Mouse (Mus musculus) lung, postnatal 0 days (tissue): ENCODE data around the gene Mgat5b. TPM values are rescaled to one million over a fixed set of nuclear protein-coding genes. Genes with fewer than 3 reads are reported as not detected.

ENCODE experiments used
- ATAC-seq: fragments of 200-750 bp; cut with Nextera tagmentation; 2 replicates; pipeline ENCODE4 v1.8.0; 2017; ENCODE audit warnings: moderate library complexity
- DNase-seq: peaks from one replicate; pipeline ENCODE4 v3.0.0-alpha.2; 2016; ENCODE audit warnings: low spot score
- H3K27ac ChIP-seq: fragments of 300-500 bp; sonication (generic); 2 replicates; pipeline ENCODE4 v1.5.1; 2014; ENCODE audit warnings: antibody characterized with exemption, mild to moderate bottlenecking, low read length, mixed read lengths
- H3K27me3 ChIP-seq: fragments of 300-500 bp; sonication (generic); replicated peaks from 2 replicates; pipeline ENCODE4 v1.6.1; 2014; ENCODE audit warnings: low read length, mixed read lengths; ENCODE audit not compliant: insufficient read depth
- H3K36me3 ChIP-seq: fragments of 300-500 bp; sonication (generic); 2 replicates; pipeline ENCODE4 v1.6.1; 2014; ENCODE audit warnings: low read length, mixed read lengths; ENCODE audit not compliant: insufficient read depth
- H3K4me1 ChIP-seq: fragments of 300-500 bp; sonication (generic); 2 replicates; pipeline ENCODE4 v1.6.1; 2014; ENCODE audit warnings: antibody characterized with exemption, low read depth, low read length, mixed read lengths; ENCODE audit not compliant: insufficient read depth
- H3K4me2 ChIP-seq: fragments of 300-500 bp; sonication (generic); replicated peaks from 2 replicates; pipeline ENCODE4 v1.6.1; 2014; ENCODE audit warnings: low read depth, mild to moderate bottlenecking, low read length, moderate library complexity, mixed read lengths
- H3K4me3 ChIP-seq: fragments of 300-500 bp; sonication (generic); 2 replicates; pipeline ENCODE4 v1.5.1; 2014; ENCODE audit warnings: low read depth, low read length
- H3K9ac ChIP-seq: fragments of 300-500 bp; sonication (generic); replicated peaks from 2 replicates; pipeline ENCODE4 v1.6.1; 2014; ENCODE audit warnings: low read depth, mild to moderate bottlenecking
- H3K9me3 ChIP-seq: fragments of 300-500 bp; sonication (generic); 2 replicates; pipeline ENCODE4 v1.6.1; 2016; ENCODE audit warnings: low read length, mixed read lengths
- CTCF ChIP-seq: IDR thresholded peaks from 2 replicates; pipeline ENCODE4 v1.5.1; 2016; ENCODE audit warnings: antibody characterized with exemption, mild to moderate bottlenecking
- EP300 ChIP-seq: IDR thresholded peaks from 2 replicates; pipeline ENCODE4 v1.6.1; 2016; ENCODE audit warnings: antibody characterized with exemption, mild to moderate bottlenecking, control low read depth
- WGBS: fragments of 180-500 bp; shearing (Covaris S2); extraction: QIAGEN DNeasy Blood & Tissue Kit; methylation state at CpG from one replicate; pipeline ENCODE4 v1.1.7; 2014; 5-methylcytosine and 5-hydroxymethylcytosine counted together
- polyA plus RNA-seq: library from polyadenylated mRNA; unstranded; fragments of >200 nt; fragmentation: Nextera tagmentation; extraction: Ambion mirVana; gene quantifications from 2 replicates; pipeline ENCODE4 v1.2.1, GENCODE M21; 2015

Mgat5b gene
- polyA plus RNA-seq, 1 experiment from 2014 or later: not detected

DNA sequence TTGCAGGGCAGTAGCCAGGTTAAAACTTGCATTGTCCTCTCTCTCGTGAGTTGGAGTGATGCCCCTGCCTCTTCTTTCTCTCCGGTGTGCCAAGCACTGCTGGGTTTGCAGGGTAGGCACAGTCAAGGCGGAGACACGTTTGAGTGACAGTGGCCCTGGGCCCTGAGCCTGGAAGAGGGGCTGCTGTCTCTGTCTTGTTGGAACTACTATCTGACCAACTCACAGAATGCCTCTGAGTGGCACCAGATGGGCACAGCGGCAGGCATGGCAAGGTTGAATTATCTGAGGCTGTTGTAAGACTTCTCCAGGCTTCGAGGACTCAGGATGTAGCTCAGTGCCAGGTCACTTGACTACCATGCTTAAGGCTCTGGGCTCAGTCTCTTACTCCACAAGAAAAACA lies 9.4 kb downstream of the Mgat5b start:
- Histone ChIP-seq H3K9me3 (no peaks in the 10 kb centered on the region), H3K4me1 (no peaks in the 10 kb centered on the region), H3K4me2 (no peak overlapping the region), H3K27me3 (no peaks in the 10 kb centered on the region), H3K36me3 (no peaks in the 10 kb centered on the region), H3K4me3 (no peak overlapping the region), H3K27ac (no peak overlapping the region), H3K9ac (no peak overlapping the region)
- WGBS: 76% methylated on average over 6 of the region's 6 CpGs
- no peak for ATAC-seq
- DNase-seq: no peak
- TF ChIP-seq CTCF: no peak
- TF ChIP-seq EP300: no peak

DNA sequence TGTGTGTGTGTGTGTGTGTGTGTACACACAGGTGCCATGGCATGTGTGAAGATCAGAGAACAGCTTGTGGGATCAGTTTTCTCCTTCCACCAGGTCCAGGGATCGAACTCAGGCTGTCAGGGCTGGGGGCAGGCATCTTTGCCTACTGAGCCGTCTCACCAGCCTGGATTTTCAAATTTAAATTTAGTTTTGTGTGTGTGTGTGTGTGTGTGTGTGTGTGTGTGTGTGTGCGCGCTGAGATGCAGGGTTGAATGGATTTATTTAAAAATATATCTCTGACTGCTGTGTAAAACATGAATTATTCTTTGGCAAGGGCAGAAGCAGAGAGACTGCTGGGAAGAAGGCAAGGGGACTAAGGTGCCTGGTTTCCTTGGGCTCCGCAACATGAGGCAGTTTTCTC lies 16.2 kb downstream of the Mgat5b start:
- Histone ChIP-seq H3K9me3 (no peaks in the 10 kb centered on the region), H3K4me1 (no peaks in the 10 kb centered on the region), H3K4me2 (no peak overlapping the region), H3K27ac (no peak overlapping the region), H3K36me3 (no peaks in the 10 kb centered on the region), H3K27me3 (no peaks in the 10 kb centered on the region), H3K9ac (no peak overlapping the region), H3K4me3 (no peak overlapping the region)
- DNase-seq: no peak
- WGBS: 84% methylated on average over 5 of the region's 5 CpGs
- no peak for ATAC-seq
- no peak for TF ChIP-seq CTCF
- TF ChIP-seq EP300: no peak

DNA sequence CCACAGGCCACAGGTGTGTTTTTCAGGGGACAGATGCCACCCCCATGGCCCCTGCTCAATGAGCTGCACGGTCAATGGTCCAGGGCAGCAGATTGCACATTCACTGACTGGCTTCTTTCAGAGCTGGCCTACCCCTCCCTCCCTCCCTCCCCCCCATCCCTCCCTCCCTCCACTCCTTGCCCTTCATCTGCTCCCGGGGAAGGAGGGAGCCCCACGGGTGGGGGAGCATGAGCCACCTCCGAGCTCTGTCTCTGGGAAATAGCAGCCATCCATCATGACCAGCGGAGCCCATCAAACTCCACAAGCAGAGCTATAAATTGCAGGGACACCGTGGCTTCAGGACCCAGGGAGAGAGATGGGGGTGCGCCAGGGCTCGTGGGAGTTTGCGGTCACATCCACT lies 16.7 kb downstream of the Mgat5b start:
- Histone ChIP-seq H3K36me3 (no peaks in the 10 kb centered on the region), H3K27ac (no peak overlapping the region), H3K4me1 (no peaks in the 10 kb centered on the region), H3K27me3 (no peaks in the 10 kb centered on the region), H3K9ac (no peak overlapping the region), H3K4me2 (no peak overlapping the region), H3K4me3 (no peak overlapping the region), H3K9me3 (no peaks in the 10 kb centered on the region)
- 40% methylated on average over 8 of the region's 9 CpGs for WGBS
- TF ChIP-seq CTCF (no peak), EP300 (no peak)
- ATAC-seq (no peak), DNase-seq (no peak)

DNA sequence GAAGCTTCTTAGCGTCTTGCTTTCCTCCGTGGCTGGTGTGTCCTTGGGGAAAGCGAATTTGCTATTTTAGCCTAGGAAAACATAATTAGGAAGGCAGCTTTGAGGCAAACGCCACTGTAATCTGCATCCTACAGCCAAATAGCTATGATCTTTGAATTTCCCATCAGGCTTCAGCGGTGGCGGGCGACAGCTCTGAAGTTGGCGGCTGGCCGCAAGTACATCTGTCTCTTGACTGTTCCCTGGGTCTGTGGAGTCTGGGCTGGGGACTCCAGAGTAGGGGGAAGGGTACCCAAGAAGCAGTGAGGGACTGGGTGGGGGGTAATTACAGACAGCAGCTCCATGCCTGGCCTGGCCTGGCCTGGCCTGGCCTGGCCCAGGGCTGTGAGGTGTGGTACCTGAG lies 17.3 kb downstream of the Mgat5b start:
- Histone ChIP-seq H3K4me1 (no peaks in the 10 kb centered on the region), H3K4me2 (no peak overlapping the region), H3K36me3 (no peaks in the 10 kb centered on the region), H3K4me3 (no peak overlapping the region), H3K9ac (no peak overlapping the region), H3K27me3 (no peaks in the 10 kb centered on the region), H3K27ac (no peak overlapping the region), H3K9me3 (no peaks in the 10 kb centered on the region)
- DNase-seq: no peak
- TF ChIP-seq EP300 (no peak), CTCF (no peak)
- ATAC-seq: no peak
- 45% methylated on average over 9 of the region's 9 CpGs for WGBS

DNA sequence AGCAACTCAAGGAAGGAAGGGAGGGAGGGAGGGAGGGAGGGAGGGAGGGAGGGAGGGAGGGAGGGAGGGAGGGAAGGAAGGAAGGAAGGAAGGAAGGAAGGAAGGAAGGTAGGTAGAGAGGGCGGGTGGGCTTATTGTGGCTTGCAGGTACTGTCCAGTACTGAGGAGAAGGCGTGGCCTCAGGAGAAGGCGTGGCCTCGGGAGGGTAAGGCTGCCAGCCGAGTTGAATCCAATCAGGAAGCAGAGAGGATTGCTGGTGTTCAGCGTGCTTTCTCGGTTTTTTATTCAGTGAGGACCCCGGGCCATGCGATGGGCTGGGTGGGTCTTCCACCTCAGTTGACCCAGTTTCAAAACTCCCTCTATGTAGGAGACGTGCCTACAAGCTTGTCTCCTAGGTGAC lies 18.5 kb downstream of the Mgat5b start:
- Histone ChIP-seq H3K4me1 (no peaks in the 10 kb centered on the region), H3K27ac (no peak overlapping the region)
- no peak for DNase-seq

DNA sequence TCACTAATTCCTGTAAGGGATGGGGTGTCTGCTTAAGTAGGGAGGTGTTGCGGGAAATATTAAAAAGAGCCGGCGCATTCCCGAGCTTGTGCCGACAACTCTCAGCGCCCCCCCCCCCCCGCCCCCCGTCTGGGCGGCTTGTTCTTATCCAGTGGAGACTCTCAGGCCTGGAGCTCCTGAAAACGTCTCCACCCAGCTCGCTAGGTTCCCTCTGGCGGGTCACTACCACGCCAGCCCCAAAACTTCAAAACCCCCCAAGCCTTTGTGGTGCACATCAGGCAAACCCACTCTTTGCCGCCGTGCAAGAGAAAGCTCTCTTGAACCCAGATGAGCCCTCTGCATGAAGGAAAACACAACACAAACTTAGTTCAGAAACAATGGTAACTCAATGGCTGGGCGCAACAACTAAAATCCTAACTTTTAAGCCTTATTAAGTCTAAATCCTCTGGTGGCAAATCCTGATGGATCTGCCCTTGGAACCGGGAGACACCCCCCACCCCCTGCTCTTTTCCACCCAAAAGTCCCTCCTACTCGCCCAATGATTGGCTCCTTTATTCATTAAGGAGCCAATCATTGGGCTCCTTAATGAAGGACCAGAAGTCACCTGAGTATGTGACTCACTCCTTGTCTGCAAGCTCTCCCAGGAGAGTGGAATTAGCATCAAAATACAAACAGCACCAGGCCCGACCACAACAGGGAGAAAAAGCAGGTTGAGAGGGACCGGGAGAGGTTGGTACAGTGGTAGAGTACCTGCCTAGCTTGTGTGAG lies 21.6 kb downstream of the Mgat5b start:
- WGBS: 6% methylated on average over 18 of the region's 20 CpGs
- no peak overlapping the region for H3K27ac ChIP-seq
- H3K4me2 ChIP-seq: peak overlapping the region; percentile 46
- ATAC-seq (peak; percentile 80), DNase-seq (peak; percentile 45)
- H3K36me3 ChIP-seq: no peaks in the 10 kb centered on the region
- no peak overlapping the region for H3K9ac ChIP-seq
- no peaks in the 10 kb centered on the region for H3K9me3 ChIP-seq
- H3K27me3 ChIP-seq: no peaks in the 10 kb centered on the region
- H3K4me1 ChIP-seq: no peaks in the 10 kb centered on the region
- H3K4me3 ChIP-seq: no peak overlapping the region
- no peak for TF ChIP-seq EP300
- no peak for TF ChIP-seq CTCF

More for the DNA sequence above, 18.5 kb downstream of the Mgat5b start:
- WGBS: 40% methylated on average over 10 of the region's 10 CpGs
- Histone ChIP-seq H3K36me3 (no peaks in the 10 kb centered on the region), H3K9me3 (no peaks in the 10 kb centered on the region), H3K4me2 (no peak overlapping the region), H3K27me3 (no peaks in the 10 kb centered on the region), H3K4me3 (no peak overlapping the region), H3K9ac (no peak overlapping the region)
- ATAC-seq: no peak
- TF ChIP-seq CTCF (no peak), EP300 (no peak)
